Mouse (Mus musculus): Measurements from ENCODE around the gene Il17f. TPM values are rescaled to one million over a fixed set of nuclear protein-coding genes. Genes with fewer than 3 reads are reported as not detected.

Il17f gene
- polyA plus RNA-seq, 2 experiments = 0.45 TPM; not detected in 1

DNA sequence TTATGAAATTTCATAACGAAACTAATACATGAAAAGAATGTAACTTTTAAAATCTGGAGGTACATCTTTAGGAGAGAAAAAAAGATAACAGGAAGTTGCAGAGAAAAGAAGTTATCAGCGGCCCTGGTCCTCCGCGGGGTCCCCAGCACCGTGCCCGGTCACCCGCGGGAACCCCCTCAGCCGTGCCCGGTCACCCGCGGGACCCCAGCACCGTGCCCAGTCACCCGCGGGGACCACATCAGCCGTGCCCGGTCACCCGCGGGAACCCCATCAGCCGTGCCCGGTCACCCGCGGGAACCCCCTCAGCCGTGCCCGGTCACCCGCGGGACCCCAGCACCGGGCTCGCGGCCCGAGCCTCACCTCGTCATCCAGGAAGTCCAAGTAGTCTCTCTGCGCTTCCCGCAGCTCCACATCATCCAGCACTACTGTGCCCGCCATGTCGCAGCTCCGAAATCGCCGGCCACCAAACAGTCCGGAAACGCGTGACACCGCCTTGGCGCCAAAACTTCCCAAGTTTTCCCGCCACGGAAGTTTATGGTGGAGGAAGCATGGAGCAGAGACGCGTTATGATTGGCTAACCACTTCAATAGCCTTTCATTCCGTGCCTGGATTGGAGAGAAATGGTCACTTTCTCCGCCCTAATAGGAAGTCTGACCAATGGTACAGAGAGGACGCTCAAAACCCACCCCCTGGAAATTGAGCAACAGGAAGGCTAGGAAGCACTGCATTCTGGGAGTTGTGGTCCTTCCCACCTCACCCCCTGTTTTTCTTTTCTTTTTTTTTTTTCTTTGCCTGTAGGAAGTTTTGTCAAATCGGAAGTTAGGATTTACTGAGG, 29.6 kb upstream of the Il17f start, which contains the start of gene Mcm3:
Mcm3 (minus strand) TSS at position 542 of the 835 bp plus-strand sequence.
- 2% methylated on average over 35 of the region's 52 CpGs for WGBS
- Histone ChIP-seq H3K27ac (replicated peaks; ENCODE audit: low read depth, low read length) (0 out of 2 replicates have a peak within 1 kb of the TSS, but pooled peaks have one; percentile 43), H3K9me3 (ENCODE audit: control insufficient read depth, low read length) (no peaks in the 10 kb centered on the region), H3K4me3 (replicated peaks; ENCODE audit: low read length) (peak within 1 kb of the TSS; percentile 77), H3K9ac (ENCODE audit: low read depth, low read length, severe bottlenecking) (peak within 1 kb of the TSS; percentile 77), H3K27me3 (ENCODE audit: control insufficient read depth, insufficient read depth, low read length) (no peaks in the 10 kb centered on the region), H3K4me1 (ENCODE audit: control insufficient read depth, insufficient read depth, low read length) (0 out of 2 replicates have a peak, but pooled peaks cover 6% of the 10 kb centered on the region), H3K4me2 (replicated peaks; ENCODE audit: low read depth, low read length, severe bottlenecking) (peak within 1 kb of the TSS; percentile 68), H3K36me3 (ENCODE audit: control insufficient read depth, insufficient read depth, low read length) (peaks cover 26% of the 10 kb centered on the region)
- no peak for TF ChIP-seq POLR2A (IDR thresholded peaks at IDR 0.05; ENCODE audit: borderline replicate concordance, extremely low read depth, insufficient read depth, insufficient read length)
- peak; percentile 100 for ATAC-seq (ENCODE audit: low FRiP score, low read depth)
- peak; percentile 100 for DNase-seq (ENCODE audit: low spot score)

- no peak overlapping the region for H3K27ac ChIP-seq (replicated peaks; ENCODE audit: low read depth, low read length)
- DNase-seq (ENCODE audit: low spot score) (no peak), ATAC-seq (ENCODE audit: low FRiP score, low read depth) (no peak)
- TF ChIP-seq POLR2A (IDR thresholded peaks at IDR 0.05; ENCODE audit: borderline replicate concordance, extremely low read depth, insufficient read depth, insufficient read length) = no peak
- H3K9me3 ChIP-seq (ENCODE audit: control insufficient read depth, low read length) = no peaks in the 10 kb centered on the region
- peaks cover 48% of the 10 kb centered on the region for H3K36me3 ChIP-seq (ENCODE audit: control insufficient read depth, insufficient read depth, low read length)
- H3K27me3 ChIP-seq (ENCODE audit: control insufficient read depth, insufficient read depth, low read length) = no peaks in the 10 kb centered on the region
- 85% methylated on average over 12 of the region's 12 CpGs for WGBS
- H3K4me1 ChIP-seq (ENCODE audit: control insufficient read depth, insufficient read depth, low read length) = 0 out of 2 replicates have a peak, but pooled peaks cover 6% of the 10 kb centered on the region
- no peak overlapping the region for H3K4me3 ChIP-seq (replicated peaks; ENCODE audit: low read length)
- no peak overlapping the region for H3K9ac ChIP-seq (ENCODE audit: low read depth, low read length, severe bottlenecking)
- H3K4me2 ChIP-seq (replicated peaks; ENCODE audit: low read depth, low read length, severe bottlenecking) = no peak overlapping the region
Measured at GRCm38 (mm10) chr1:20817596-20817995, 27.2 kb upstream of the Il17f start.

DNA sequence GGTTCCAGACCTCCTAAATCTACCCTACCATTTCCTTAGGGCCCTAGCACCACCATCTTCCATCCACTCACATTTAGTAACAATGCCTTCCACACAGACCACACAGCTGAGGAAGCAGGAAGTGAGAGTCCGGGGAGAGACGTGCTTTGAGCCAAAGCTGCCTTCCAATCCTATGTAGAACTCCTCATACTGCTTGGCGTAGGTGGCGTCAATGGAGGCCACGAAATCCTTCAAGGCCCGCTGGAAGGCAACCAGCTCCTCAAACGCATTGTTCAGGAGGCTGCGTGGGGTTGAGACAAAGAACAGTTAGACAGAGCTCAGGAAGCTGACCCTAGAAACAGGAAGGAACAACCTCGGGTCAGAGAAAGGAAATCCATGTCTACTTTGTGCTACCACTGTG, 26.8 kb upstream of the Il17f start:
- 88% methylated on average over 9 of the region's 9 CpGs for WGBS
- Histone ChIP-seq H3K4me2 (replicated peaks; ENCODE audit: low read depth, low read length, severe bottlenecking) (no peak overlapping the region), H3K9ac (ENCODE audit: low read depth, low read length, severe bottlenecking) (no peak overlapping the region), H3K36me3 (ENCODE audit: control insufficient read depth, insufficient read depth, low read length) (peaks cover 52% of the 10 kb centered on the region), H3K4me1 (ENCODE audit: control insufficient read depth, insufficient read depth, low read length) (0 out of 2 replicates have a peak, but pooled peaks cover 6% of the 10 kb centered on the region), H3K27me3 (ENCODE audit: control insufficient read depth, insufficient read depth, low read length) (no peaks in the 10 kb centered on the region), H3K9me3 (ENCODE audit: control insufficient read depth, low read length) (no peaks in the 10 kb centered on the region), H3K4me3 (replicated peaks; ENCODE audit: low read length) (no peak overlapping the region), H3K27ac (replicated peaks; ENCODE audit: low read depth, low read length) (no peak overlapping the region)
- ATAC-seq (ENCODE audit: low FRiP score, low read depth) (no peak), DNase-seq (ENCODE audit: low spot score) (no peak)
- TF ChIP-seq POLR2A (IDR thresholded peaks at IDR 0.05; ENCODE audit: borderline replicate concordance, extremely low read depth, insufficient read depth, insufficient read length) = no peak

- ATAC-seq (ENCODE audit: low FRiP score, low read depth) (no peak), DNase-seq (ENCODE audit: low spot score) (no peak)
- Histone ChIP-seq H3K27ac (replicated peaks; ENCODE audit: low read depth, low read length) (no peak overlapping the region), H3K4me1 (ENCODE audit: control insufficient read depth, insufficient read depth, low read length) (0 out of 2 replicates have a peak, but pooled peaks cover 6% of the 10 kb centered on the region), H3K9me3 (ENCODE audit: control insufficient read depth, low read length) (no peaks in the 10 kb centered on the region), H3K9ac (ENCODE audit: low read depth, low read length, severe bottlenecking) (no peak overlapping the region), H3K27me3 (ENCODE audit: control insufficient read depth, insufficient read depth, low read length) (no peaks in the 10 kb centered on the region), H3K4me3 (replicated peaks; ENCODE audit: low read length) (no peak overlapping the region), H3K36me3 (ENCODE audit: control insufficient read depth, insufficient read depth, low read length) (peaks cover 77% of the 10 kb centered on the region), H3K4me2 (replicated peaks; ENCODE audit: low read depth, low read length, severe bottlenecking) (no peak overlapping the region)
- no peak for TF ChIP-seq POLR2A (IDR thresholded peaks at IDR 0.05; ENCODE audit: borderline replicate concordance, extremely low read depth, insufficient read depth, insufficient read length)
- WGBS = 88% methylated on average over 8 of the region's 8 CpGs
Measured at GRCm38 (mm10) chr1:20814521-20814920, 24.1 kb upstream of the Il17f start.

DNA sequence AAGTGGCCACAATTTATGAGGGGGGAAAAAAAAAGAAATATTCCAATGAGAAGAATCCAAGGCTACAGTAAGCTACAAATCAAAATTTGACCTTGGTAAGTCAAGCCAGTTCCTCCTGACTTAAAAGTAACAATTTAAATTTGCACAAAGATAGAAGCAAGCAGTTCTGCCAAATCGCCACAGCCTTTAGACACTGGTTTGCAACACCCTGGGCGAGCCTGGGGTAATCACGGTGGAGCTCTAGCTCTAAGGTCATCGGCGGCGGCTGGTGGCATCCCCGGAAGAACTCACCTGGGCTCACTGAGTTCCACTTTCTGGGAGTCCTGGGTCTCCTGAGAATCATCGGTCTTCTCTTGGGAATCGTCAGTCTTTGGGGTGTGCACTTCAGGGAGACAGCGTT, 14.1 kb upstream of the Il17f start:
- DNase-seq (ENCODE audit: low spot score) (no peak), ATAC-seq (ENCODE audit: low FRiP score, low read depth) (no peak)
- Histone ChIP-seq H3K27me3 (ENCODE audit: control insufficient read depth, insufficient read depth, low read length) (no peaks in the 10 kb centered on the region), H3K9ac (ENCODE audit: low read depth, low read length, severe bottlenecking) (no peak overlapping the region), H3K4me2 (replicated peaks; ENCODE audit: low read depth, low read length, severe bottlenecking) (no peak overlapping the region), H3K4me3 (replicated peaks; ENCODE audit: low read length) (no peak overlapping the region), H3K36me3 (ENCODE audit: control insufficient read depth, insufficient read depth, low read length) (peaks cover 93% of the 10 kb centered on the region), H3K27ac (replicated peaks; ENCODE audit: low read depth, low read length) (no peak overlapping the region), H3K9me3 (ENCODE audit: control insufficient read depth, low read length) (no peaks in the 10 kb centered on the region), H3K4me1 (ENCODE audit: control insufficient read depth, insufficient read depth, low read length) (no peaks in the 10 kb centered on the region)
- no peak for TF ChIP-seq POLR2A (IDR thresholded peaks at IDR 0.05; ENCODE audit: borderline replicate concordance, extremely low read depth, insufficient read depth, insufficient read length)
- 93% methylated on average over 10 of the region's 10 CpGs for WGBS

Data from limb, embryonic 14.5 days (tissue).